Mouse (Mus musculus) kidney, postnatal 0 days (tissue): ENCODE measurements at regions not wholly inside any gene's neighbourhood (a gene's known extent, or its start where the extent isn't known, plus 50 kb on each side); places are given as distances from the start of the nearest gene placed in this dataset.

Experiments used
- ATAC-seq: fragments of 200-750 bp; cut with Nextera tagmentation; replicated peaks from 2 replicates; pipeline ENCODE4 v1.8.0; 2017; ENCODE audit warnings: low read depth, moderate number of reproducible peaks, moderate TSS enrichment, moderate library complexity; ENCODE audit not compliant: low FRiP score
- DNase-seq: peaks from one replicate; pipeline ENCODE4 v3.0.0-alpha.2; 2016; ENCODE audit warnings: low spot score
- H3K27ac ChIP-seq: fragments of 300-500 bp; sonication (generic); 2 replicates; pipeline ENCODE4 v1.5.1; 2014; ENCODE audit warnings: mild to moderate bottlenecking
- H3K27me3 ChIP-seq: fragments of 300-500 bp; sonication (generic); 2 replicates; pipeline ENCODE4 v1.6.1; 2014; ENCODE audit warnings: low read length, mixed read lengths; ENCODE audit not compliant: insufficient read depth
- H3K36me3 ChIP-seq: fragments of 300-500 bp; sonication (generic); 2 replicates; pipeline ENCODE4 v1.6.1; 2014; ENCODE audit warnings: low read length, mixed read lengths; ENCODE audit not compliant: insufficient read depth
- H3K4me1 ChIP-seq: fragments of 300-500 bp; sonication (generic); replicated peaks from 2 replicates; pipeline ENCODE4 v1.6.1; 2014; ENCODE audit warnings: antibody characterized with exemption, low read length, mixed read lengths; ENCODE audit not compliant: insufficient read depth
- H3K4me2 ChIP-seq: fragments of 300-500 bp; sonication (generic); 2 replicates; pipeline ENCODE4 v1.6.1; 2014; ENCODE audit warnings: mild to moderate bottlenecking, low read length, moderate library complexity, mixed read lengths
- H3K4me3 ChIP-seq: fragments of 300-500 bp; sonication (generic); replicated peaks from 2 replicates; pipeline ENCODE4 v1.5.1; 2014; ENCODE audit warnings: low read depth, low read length
- H3K9ac ChIP-seq: fragments of 300-500 bp; sonication (generic); 2 replicates; pipeline ENCODE4 v1.6.1; 2014; ENCODE audit warnings: low read depth, low read length
- H3K9me3 ChIP-seq: fragments of 300-500 bp; sonication (generic); replicated peaks from 2 replicates; pipeline ENCODE4 v1.6.1; 2016; ENCODE audit warnings: low read length, inconsistent platforms, mixed read lengths
- CTCF ChIP-seq: IDR thresholded peaks from 2 replicates; pipeline ENCODE4 v1.5.1; 2016; ENCODE audit warnings: antibody characterized with exemption, low read depth, mild to moderate bottlenecking, moderate library complexity
- WGBS: fragments of 180-500 bp; shearing (Covaris S2); extraction: QIAGEN DNeasy Blood & Tissue Kit; methylation state at CpG from one replicate; pipeline ENCODE4 v1.1.7; 2014; 5-methylcytosine and 5-hydroxymethylcytosine counted together

DNA sequence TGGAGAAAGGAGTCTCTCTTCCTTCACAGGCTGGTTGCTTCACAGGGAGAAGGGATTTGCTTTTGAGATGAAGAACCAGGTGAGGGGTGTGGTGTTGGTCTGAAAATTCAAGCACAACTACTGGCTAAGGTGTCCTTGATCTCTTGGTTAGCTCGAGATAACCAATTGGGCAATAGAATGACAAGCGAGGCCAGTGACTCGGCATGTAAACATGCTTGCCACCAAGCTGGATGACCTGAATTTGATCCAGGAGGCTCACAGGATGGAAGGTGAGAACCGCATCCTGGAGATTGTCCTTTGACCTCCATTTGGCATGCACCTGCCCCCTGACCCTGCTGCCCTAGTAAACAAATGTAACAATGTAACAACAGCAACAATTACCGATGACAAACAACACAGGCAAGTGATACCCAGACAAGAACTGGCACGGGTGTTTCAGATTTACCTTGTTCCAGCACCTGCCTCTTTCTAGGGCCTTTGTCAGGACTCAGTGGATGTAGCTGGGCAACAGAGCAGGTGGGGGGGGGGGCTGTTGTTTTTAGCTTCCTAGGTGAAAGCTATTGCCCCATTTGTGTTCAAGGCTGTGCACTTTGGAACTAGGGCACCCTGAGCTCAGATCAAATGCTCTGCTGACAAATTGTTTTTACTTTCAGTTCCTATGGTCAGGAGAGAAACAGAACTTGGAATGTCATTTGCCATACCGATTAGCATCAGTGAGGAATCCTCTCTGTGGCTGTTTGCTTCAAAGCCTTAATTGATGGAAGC is 114.5 kb downstream of the Slc4a3 start:
- DNase-seq (no peak), ATAC-seq (no peak)
- Histone ChIP-seq H3K9ac (no peak overlapping the region), H3K9me3 (no peaks in the 10 kb centered on the region), H3K4me3 (no peak overlapping the region), H3K27ac (no peak overlapping the region), H3K4me1 (no peaks in the 10 kb centered on the region), H3K27me3 (no peaks in the 10 kb centered on the region), H3K4me2 (no peak overlapping the region), H3K36me3 (no peaks in the 10 kb centered on the region)
- 56% methylated on average over 7 of the region's 7 CpGs for WGBS
- TF ChIP-seq CTCF = no peak

DNA sequence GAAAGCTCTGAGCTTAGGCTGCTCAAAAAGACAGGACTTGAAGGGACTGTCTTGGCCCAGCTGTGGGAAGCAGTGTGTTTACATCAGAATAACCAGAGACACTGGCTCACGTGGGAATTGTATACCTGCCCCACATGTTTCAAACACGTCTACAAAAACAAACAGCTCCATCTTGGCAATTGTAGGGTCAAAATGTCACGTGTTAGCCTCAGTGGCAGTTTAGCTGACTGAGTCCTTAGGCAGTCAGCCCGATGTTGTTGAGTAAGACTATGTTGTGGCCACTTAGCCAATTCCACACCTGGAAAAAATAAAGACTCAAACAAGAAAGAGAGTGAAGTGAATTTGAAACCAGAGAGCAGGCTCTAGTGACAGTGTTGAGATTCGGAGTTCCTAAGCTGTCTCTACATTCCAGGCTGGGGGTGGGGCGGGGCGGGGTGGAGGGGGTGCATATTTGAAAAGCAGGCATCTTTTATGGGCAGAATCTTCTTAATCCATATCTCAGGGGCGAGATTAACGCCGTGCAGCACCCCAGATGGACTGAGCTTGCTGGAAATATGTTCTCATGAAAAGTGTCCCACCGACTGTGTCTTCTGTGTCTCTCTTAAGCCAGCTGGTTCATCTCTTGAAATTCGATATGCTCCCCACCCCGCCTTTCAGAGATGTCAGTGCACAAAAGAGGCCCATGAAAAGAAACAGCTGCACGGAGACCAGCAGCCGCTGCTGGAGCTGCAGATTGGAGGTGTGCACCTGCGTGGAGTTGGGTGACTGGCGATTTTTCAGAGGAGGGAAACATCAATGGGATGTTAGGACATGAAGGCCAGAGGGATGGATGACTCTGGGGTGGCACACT is 116.3 kb downstream of the Slc4a3 start:
- WGBS = 13% methylated on average over 17 of the region's 17 CpGs
- ATAC-seq = peak; percentile 88
- H3K4me3 ChIP-seq = no peak overlapping the region

DNA sequence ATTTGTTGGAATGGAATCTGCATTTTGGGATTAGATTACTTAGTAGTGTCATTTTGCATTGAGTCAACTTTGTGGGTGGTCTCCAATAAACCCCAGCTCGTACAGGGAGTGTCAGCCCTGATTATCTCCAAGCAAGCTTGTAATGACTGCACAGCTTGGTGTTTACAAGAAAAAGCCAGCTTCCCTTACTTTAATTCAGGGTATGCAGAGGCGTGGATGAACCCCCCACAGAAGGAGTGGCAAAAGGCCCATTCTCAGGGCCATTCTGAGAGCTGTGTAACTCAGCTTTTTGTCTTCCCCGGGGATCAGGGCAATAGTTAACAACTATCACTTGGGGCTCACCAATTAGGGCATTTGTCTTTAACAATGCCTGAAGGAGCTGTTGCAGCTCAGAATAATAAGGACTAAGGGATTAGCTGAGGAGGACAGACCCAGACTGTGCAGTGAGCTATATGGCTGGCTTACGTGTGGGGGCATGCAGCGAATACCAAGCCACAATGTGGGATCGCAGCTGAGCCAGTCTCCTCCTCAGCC is 121.7 kb downstream of the Slc4a3 start:
- Histone ChIP-seq H3K4me3 (no peak overlapping the region), H3K4me2 (no peak overlapping the region), H3K4me1 (no peaks in the 10 kb centered on the region), H3K27ac (no peak overlapping the region), H3K36me3 (no peaks in the 10 kb centered on the region), H3K9me3 (no peaks in the 10 kb centered on the region), H3K9ac (no peak overlapping the region), H3K27me3 (no peaks in the 10 kb centered on the region)
- ATAC-seq (no peak), DNase-seq (peak; percentile 51)
- TF ChIP-seq CTCF = no peak
- 40% methylated on average over 6 of the region's 6 CpGs for WGBS

More for the DNA sequence above, 116.3 kb downstream of the Slc4a3 start:
- DNase-seq = peak; percentile 95
- Histone ChIP-seq H3K36me3 (no peaks in the 10 kb centered on the region), H3K4me2 (peak overlapping the region; percentile 32), H3K4me1 (no peaks in the 10 kb centered on the region), H3K9ac (no peak overlapping the region), H3K27me3 (no peaks in the 10 kb centered on the region), H3K27ac (no peak overlapping the region), H3K9me3 (no peaks in the 10 kb centered on the region)
- no peak for TF ChIP-seq CTCF

DNA sequence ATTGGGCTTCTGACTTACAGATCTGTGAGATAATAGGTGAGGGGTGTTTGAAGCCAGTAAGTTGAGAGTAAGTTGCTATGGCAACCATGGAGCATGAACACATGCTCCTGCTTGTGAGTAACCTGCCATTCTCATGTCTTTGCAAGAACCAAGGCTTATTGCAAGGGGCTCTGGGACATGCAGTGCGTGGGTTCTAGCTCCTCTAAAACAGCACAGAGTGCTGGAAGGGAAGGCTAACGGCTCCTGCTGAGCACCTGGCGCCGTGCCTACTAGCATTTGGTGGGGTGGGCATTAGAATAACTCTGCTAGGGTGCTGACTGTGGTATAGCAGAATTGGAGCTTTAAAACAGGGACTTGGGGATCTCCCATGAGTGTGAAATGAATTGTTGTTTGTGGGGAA is 130.2 kb downstream of the Slc4a3 start:
- H3K27me3 ChIP-seq = no peaks in the 10 kb centered on the region
- no peak overlapping the region for H3K4me2 ChIP-seq
- H3K4me1 ChIP-seq = no peaks in the 10 kb centered on the region
- H3K36me3 ChIP-seq = no peaks in the 10 kb centered on the region
- no peak for DNase-seq
- H3K9me3 ChIP-seq = no peaks in the 10 kb centered on the region
- no peak for TF ChIP-seq CTCF
- no peak overlapping the region for H3K4me3 ChIP-seq
- no peak overlapping the region for H3K9ac ChIP-seq
- no peak overlapping the region for H3K27ac ChIP-seq
- ATAC-seq = no peak
- WGBS = 90% methylated on average over 4 of the region's 4 CpGs

DNA sequence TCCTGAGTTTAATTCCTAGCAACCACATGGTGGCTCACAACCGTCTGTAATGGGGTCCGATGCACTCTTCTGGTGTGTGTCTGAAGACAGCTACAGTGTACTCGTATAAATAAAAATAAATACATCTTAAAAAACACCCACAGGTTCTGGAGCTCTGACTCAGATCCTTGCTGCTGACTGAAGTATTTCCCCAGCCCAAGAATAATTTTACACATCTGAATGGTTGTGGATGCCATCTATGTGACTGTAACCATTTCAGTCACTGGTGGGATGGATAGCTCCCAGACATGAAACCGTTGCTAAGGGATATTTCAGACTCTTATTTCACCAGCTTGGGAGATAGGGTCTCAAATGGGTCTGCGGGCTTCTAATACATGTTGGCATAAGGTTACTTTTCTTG is 131.6 kb downstream of the Slc4a3 start:
- ATAC-seq (no peak), DNase-seq (no peak)
- Histone ChIP-seq H3K36me3 (no peaks in the 10 kb centered on the region), H3K4me2 (no peak overlapping the region), H3K9ac (no peak overlapping the region), H3K4me1 (no peaks in the 10 kb centered on the region), H3K27me3 (no peaks in the 10 kb centered on the region), H3K27ac (no peak overlapping the region), H3K9me3 (no peaks in the 10 kb centered on the region), H3K4me3 (no peak overlapping the region)
- 59% methylated on average over 5 of the region's 5 CpGs for WGBS
- TF ChIP-seq CTCF = no peak

DNA sequence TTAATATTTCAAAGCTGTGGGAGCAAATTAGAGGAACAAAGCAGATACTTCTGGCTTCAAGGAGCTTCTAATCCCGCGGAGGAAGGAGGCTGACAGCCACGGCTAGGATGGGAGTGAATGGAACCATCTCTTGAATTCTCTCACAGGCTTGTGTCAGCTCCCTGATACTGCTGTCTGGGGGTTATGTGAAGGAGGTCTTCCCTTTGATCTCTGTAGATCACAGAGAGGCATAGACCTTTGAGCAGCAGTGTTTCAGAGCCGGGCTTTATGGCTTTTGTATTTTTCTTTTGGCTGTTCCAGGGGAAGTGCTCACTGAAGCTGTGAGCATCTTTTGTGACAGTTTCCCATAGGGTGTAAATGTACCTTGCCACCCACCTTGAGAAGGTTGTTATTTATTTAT is 132.2 kb downstream of the Slc4a3 start:
- no peaks in the 10 kb centered on the region for H3K9me3 ChIP-seq
- no peaks in the 10 kb centered on the region for H3K36me3 ChIP-seq
- no peaks in the 10 kb centered on the region for H3K27me3 ChIP-seq
- no peak overlapping the region for H3K4me3 ChIP-seq
- no peak for TF ChIP-seq CTCF
- no peak overlapping the region for H3K27ac ChIP-seq
- no peak overlapping the region for H3K9ac ChIP-seq
- WGBS = 27% methylated on average over 4 of the region's 4 CpGs
- ATAC-seq (no peak), DNase-seq (no peak)
- H3K4me1 ChIP-seq = no peaks in the 10 kb centered on the region
- no peak overlapping the region for H3K4me2 ChIP-seq
